Mouse (Mus musculus): ENCODE measurements around the gene Krcc1. TPM values are rescaled to one million over a fixed set of nuclear protein-coding genes. Genes with fewer than 3 reads are reported as not detected.
"Not testable (repeated sequence)": the region's sequence is repeated elsewhere in the genome, so short reads cannot be mapped to it uniquely, and the experiment has no call there.

The Krcc1 gene
- total RNA-seq, 1 experiment from 2014 or later, result 149 TPM

DNA sequence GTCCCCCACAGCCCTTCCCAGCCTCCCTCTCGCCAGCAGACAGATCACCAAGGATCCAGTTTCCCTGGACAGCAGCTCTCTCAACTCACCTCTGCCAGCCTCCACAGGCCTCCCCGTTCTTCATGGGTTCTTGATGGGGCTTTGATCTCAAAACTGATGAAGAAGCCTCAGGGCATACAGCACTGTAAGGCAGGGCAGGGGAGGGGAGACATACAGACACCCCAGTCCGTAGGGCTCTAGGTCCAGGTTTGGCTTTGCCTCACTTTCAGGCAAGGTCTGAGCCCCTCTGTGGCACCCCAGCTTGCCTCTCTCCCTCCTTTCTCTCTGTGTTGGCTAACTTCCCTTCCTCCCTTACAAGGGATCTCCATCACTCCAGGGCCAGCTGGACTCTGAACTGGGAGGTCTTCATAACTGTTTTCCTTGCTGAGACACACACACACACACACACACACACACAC lies 50.4 kb downstream of the Krcc1 start, which contains the start of gene Smyd1:
TSS of gene Smyd1 (minus strand) at position 408 of the 458 bp plus-strand sequence.
- ATAC-seq (replicated peaks; ENCODE audit: insufficient number of reproducible peaks, low FRiP score, low TSS enrichment, poor library complexity, severe bottlenecking), result no peak

DNA sequence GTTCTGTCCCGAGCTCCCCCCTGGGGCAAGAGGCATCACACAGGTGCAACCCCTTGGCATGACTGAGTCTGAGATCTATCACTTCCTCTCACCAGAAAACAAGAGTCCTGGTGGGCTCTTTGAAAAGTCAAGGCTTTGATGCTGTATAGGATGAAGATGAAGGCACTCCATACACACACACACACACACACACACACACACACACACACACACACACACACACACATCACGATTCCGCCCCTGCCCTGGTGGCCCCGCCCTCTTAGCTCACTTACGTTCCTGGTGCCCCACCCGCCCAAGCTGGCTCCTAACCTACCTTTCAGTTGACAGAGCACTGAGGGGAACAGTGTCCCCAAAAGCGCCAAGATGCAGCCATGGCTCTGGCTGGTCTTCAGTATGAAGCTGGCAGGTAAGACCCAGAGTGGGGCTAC lies 51.0 kb downstream of the Krcc1 start, which contains the start of gene Cd8b1:
TSS of gene Cd8b1 (plus strand) at position 298 of the 431 bp plus-strand sequence.
- no peak for ATAC-seq (replicated peaks; ENCODE audit: insufficient number of reproducible peaks, low FRiP score, low TSS enrichment, poor library complexity, severe bottlenecking)

DNA sequence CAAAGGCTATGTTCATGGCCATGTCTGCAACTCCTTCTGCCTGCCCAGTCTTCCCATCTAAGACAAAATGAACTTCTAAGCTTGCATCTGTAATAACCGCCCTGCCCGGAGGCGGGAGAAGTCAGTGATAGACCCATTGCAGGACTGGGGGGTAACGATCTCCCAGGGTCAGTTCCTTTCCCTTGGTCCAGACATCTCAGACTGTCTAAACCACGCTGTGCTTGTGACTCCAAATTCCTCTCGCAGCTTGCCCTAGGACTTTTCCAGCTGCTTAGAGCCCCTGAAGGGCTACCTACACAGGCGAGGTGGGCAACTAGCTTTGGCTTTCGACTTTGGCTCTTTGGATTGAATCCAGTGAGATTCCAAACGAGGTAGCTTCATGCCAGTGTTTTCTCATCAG lies 53.3 kb downstream of the Krcc1 start:
- ATAC-seq (replicated peaks; ENCODE audit: insufficient number of reproducible peaks, low FRiP score, low TSS enrichment, poor library complexity, severe bottlenecking), result no peak

DNA sequence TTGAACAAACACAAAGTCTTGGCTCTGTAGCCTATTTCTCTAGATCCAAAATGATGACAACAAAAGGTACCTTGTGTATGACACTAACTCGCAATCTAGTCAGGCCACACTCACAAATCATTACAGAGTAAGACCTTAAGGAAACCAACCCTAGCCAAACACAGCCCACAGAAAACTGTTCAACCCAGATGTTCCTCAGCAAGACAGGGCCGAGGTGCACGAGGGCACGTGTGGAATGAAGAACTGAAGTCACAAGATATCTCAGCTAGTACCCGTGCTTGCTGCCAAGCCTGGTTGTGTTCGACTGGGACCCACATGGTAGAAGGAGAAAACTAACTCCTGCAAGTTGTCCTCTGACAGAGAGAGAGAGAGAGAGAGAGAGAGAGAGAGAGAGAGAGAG lies 58.4 kb downstream of the Krcc1 start:
- no peak for ATAC-seq (replicated peaks; ENCODE audit: insufficient number of reproducible peaks, low FRiP score, low TSS enrichment, poor library complexity, severe bottlenecking)

DNA sequence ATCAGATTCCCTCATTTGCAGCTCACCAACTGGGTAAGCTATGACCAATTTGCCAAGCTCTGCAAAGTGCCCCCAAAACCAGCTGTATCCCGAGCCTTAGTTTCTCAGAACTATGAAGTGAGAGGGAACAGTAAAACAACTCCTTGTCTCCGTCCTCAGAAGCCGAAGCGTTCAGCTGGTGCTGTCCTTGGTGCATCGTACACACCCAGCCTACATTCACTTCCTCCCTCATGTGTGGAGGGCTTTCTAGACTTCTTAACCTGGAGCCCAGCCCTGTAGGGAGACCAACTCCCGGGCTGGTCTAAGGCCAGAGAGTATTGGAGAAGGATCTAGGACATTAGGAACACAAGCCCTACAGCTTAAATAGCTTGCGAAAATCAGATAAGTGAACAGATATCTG lies 59.0 kb downstream of the Krcc1 start:
- ATAC-seq (replicated peaks; ENCODE audit: insufficient number of reproducible peaks, low FRiP score, low TSS enrichment, poor library complexity, severe bottlenecking), result no peak

DNA sequence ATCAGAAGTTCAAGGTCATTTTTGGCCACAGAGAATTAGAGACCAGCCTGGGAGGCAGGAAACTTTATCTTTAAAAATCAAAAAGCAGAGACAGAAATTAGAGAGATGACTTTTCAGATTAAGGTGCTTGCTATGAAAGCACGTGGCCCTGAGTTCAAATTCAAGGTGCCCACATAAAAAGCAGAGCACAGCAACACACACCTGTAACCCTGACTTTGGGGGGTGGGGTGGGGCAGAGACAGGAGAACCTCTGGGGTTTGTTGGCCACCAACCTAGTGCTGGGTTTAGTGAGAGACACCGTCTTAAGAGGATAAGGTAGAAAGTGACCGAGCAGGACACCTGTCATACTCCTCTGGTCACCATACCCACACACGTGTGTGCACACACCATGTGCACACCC lies 60.0 kb downstream of the Krcc1 start:
- ATAC-seq (replicated peaks; ENCODE audit: insufficient number of reproducible peaks, low FRiP score, low TSS enrichment, poor library complexity, severe bottlenecking), result not testable (repeated sequence)

- no peak for ATAC-seq (replicated peaks; ENCODE audit: insufficient number of reproducible peaks, low FRiP score, low TSS enrichment, poor library complexity, severe bottlenecking)
These were observed 60.9 kb downstream of the Krcc1 start for GRCm38 (mm10) chr6:71332236-71332965.

GRCm38 (mm10) chr6:71333031-71333430 lies 61.6 kb downstream of the Krcc1 start:
- ATAC-seq (replicated peaks; ENCODE audit: insufficient number of reproducible peaks, low FRiP score, low TSS enrichment, poor library complexity, severe bottlenecking), result no peak

GRCm38 (mm10) chr6:71333578-71334273 lies 62.2 kb downstream of the Krcc1 start:
- no peak for ATAC-seq (replicated peaks; ENCODE audit: insufficient number of reproducible peaks, low FRiP score, low TSS enrichment, poor library complexity, severe bottlenecking)

Other genes starting within 250 kb of the Krcc1 start
- gene Thnsl2, start 127.2 kb upstream of the Krcc1 start, total RNA-seq (2017), result not detected in 3 replicates
- not detected in 3 replicates for gene Fabp1, start 71.8 kb upstream of the Krcc1 start, total RNA-seq (2017)
- gene Smyd1, start 50.6 kb downstream of the Krcc1 start, total RNA-seq (2017), result not detected in 3 replicates
- 2.2 to 2.3 TPM in 2 of 3 replicates, not detected in the other for gene Cd8b1, start 51.1 kb downstream of the Krcc1 start, total RNA-seq (2017)
- 2.0 to 4.0 TPM in 2 of 3 replicates, not detected in the other for gene Cd8a, start 101.8 kb downstream of the Krcc1 start, total RNA-seq (2017)
- gene Rmnd5a, start 169.0 kb downstream of the Krcc1 start, total RNA-seq (2017), result 50.1 to 58.5 TPM (median 56.7 TPM) in 3 replicates
- gene Rnf103, start 222.2 kb downstream of the Krcc1 start, total RNA-seq (2017), result 42.9 to 54.1 TPM (median 53.0 TPM) in 3 replicates